ENCODE assay signal across 8 mouse cellular contexts in the genomic region with DNA sequence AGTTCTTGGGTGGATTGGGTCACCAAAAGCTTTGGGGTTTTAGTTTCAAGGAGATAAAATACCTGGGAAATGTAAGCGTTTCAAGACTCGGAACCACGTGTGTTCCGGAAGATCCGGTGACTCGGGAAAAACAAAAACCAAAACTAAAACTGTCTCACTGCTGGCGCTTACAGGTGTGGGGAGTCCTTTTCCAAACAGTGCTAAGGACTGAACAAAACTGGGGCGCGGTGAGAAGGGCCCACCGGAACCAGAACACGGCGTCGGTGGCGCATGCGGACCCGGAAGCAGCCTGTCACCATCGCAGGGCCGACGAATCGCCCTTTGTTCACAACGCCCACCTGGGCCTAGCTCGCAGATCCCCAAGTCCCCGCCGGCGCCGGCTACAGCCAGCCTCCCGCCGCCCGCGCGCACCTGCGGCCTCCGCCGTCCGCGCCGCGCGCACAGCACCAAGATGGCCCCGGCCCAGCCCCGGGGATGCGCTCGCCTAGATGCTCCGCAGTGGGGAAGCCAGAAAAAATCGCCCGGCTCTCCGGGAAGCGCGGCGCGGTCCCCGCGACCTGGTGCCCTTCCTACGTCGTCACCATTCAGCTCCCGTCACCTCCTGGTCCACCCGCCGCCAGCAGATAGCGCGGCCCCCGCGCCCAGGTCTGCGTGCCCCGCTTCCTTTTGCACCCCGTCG. TPM values are rescaled to one million over a fixed set of nuclear protein-coding genes. Genes with fewer than 3 reads are reported as not detected.
DNase-seq lines count a peak whose midpoint lies in the region; ATAC-seq and TF ChIP-seq lines count a peak whose summit lies in the region.

No protein-coding gene starts in this region.

- under 1% methylated on average over 66 of the region's 66 CpGs for WGBS in forebrain, embryonic 10.5 days
- WGBS in hindbrain, postnatal 0 days = 2% methylated on average over 66 of the region's 66 CpGs
- WGBS in limb, embryonic 13.5 days = under 1% methylated on average over 59 of the region's 66 CpGs
- WGBS in midbrain, embryonic 12.5 days = under 1% methylated on average over 56 of the region's 66 CpGs

- intact Hi-C loops in gastrocnemius, adult 2 months (cut with DNase I) = loop anchor here (2.0 to 5.0 kb wide), 2 partner anchors 15 to 64 kb away; a partner anchor contains a TSS

- peak overlapping the region; percentile 98 for H3K27ac ChIP-seq in gastrocnemius, adult 2 months
- peak overlapping the region; percentile 98 for H3K27ac ChIP-seq in forebrain, embryonic 10.5 days
- peak overlapping the region; percentile 95 for H3K27ac ChIP-seq in hindbrain, postnatal 0 days
- peak overlapping the region; percentile 91 for H3K27ac ChIP-seq in limb, embryonic 13.5 days
- peak overlapping the region; percentile 97 for H3K27ac ChIP-seq in midbrain, embryonic 12.5 days (replicated peaks)

- H3K4me3 ChIP-seq in gastrocnemius, adult 2 months = peak overlapping the region; percentile 93
- H3K4me3 ChIP-seq in forebrain, embryonic 10.5 days = peak overlapping the region; percentile 100
- H3K4me3 ChIP-seq in hindbrain, postnatal 0 days (ENCODE audit: low read length) = peak overlapping the region; percentile 100
- peak overlapping the region; percentile 97 for H3K4me3 ChIP-seq in limb, embryonic 13.5 days
- peak overlapping the region; percentile 98 for H3K4me3 ChIP-seq in midbrain, embryonic 12.5 days

- TF ChIP-seq CTCF in gastrocnemius, adult 2 months (IDR thresholded peaks at IDR 0.05) = no peak
- TF ChIP-seq CTCF in hindbrain, postnatal 0 days (IDR thresholded peaks at IDR 0.05; ENCODE audit: low read depth) = no peak

- no peaks in the 10 kb centered on the region for H3K9me3 ChIP-seq in forebrain, embryonic 10.5 days
- H3K9me3 ChIP-seq in hindbrain, postnatal 0 days (ENCODE audit: low read length) = no peaks in the 10 kb centered on the region
- H3K9me3 ChIP-seq in limb, embryonic 13.5 days = no peaks in the 10 kb centered on the region
- H3K9me3 ChIP-seq in midbrain, embryonic 12.5 days = no peaks in the 10 kb centered on the region

- H3K9ac ChIP-seq in hindbrain, postnatal 0 days (replicated peaks; ENCODE audit: low read length) = peak overlapping the region; percentile 78
- H3K9ac ChIP-seq in limb, embryonic 13.5 days = peak overlapping the region; percentile 95
- peak overlapping the region; percentile 93 for H3K9ac ChIP-seq in midbrain, embryonic 12.5 days (replicated peaks)

- peak; percentile 58 for ATAC-seq in hindbrain, postnatal 0 days
- ATAC-seq in limb, embryonic 13.5 days (ENCODE audit: low FRiP score, low read depth) = peak; percentile 28
- peak; percentile 65 for ATAC-seq in midbrain, embryonic 12.5 days (ENCODE audit: low FRiP score, low read depth)

- peak overlapping the region; percentile 70 for H3K4me2 ChIP-seq in hindbrain, postnatal 0 days (ENCODE audit: low read depth, low read length)
- peak overlapping the region; percentile 87 for H3K4me2 ChIP-seq in limb, embryonic 13.5 days (replicated peaks)
- H3K4me2 ChIP-seq in midbrain, embryonic 12.5 days (replicated peaks) = peak overlapping the region; percentile 79

- peaks cover 50% of the 10 kb centered on the region for H3K36me3 ChIP-seq in forebrain, embryonic 10.5 days (replicated peaks)
- peaks cover 20% of the 10 kb centered on the region for H3K36me3 ChIP-seq in hindbrain, postnatal 0 days (ENCODE audit: insufficient read depth, low read length)
- peaks cover 34% of the 10 kb centered on the region for H3K36me3 ChIP-seq in limb, embryonic 13.5 days
- H3K36me3 ChIP-seq in midbrain, embryonic 12.5 days = peaks cover 32% of the 10 kb centered on the region

- DNase-seq in gastrocnemius, adult 2 months = peak; percentile 68
- DNase-seq in gastrocnemius, adult 18-20 months (ENCODE audit: low spot score) = no peak
- peak; percentile 54 for DNase-seq in NIH3T3 (ENCODE audit: low read depth)
- DNase-seq in forebrain, embryonic 10.5 days (ENCODE audit: extremely low spot score, low spot score) = peak; percentile 57
- DNase-seq in hindbrain, postnatal 0 days (ENCODE audit: low spot score) = peak; percentile 68
- DNase-seq in testis, postnatal 10 days (ENCODE audit: low spot score) = peak; percentile 74

- peaks cover 48% of the 10 kb centered on the region for H3K4me1 ChIP-seq in forebrain, embryonic 10.5 days
- peaks cover 20% of the 10 kb centered on the region for H3K4me1 ChIP-seq in hindbrain, postnatal 0 days (ENCODE audit: insufficient read depth, low read length)
- peaks cover 35% of the 10 kb centered on the region for H3K4me1 ChIP-seq in limb, embryonic 13.5 days
- H3K4me1 ChIP-seq in midbrain, embryonic 12.5 days = peaks cover 37% of the 10 kb centered on the region

- H3K27me3 ChIP-seq in forebrain, embryonic 10.5 days (ENCODE audit: poor library complexity, severe bottlenecking) = no peaks in the 10 kb centered on the region
- no peaks in the 10 kb centered on the region for H3K27me3 ChIP-seq in hindbrain, postnatal 0 days (ENCODE audit: insufficient read depth, low read length)
- no peaks in the 10 kb centered on the region for H3K27me3 ChIP-seq in limb, embryonic 13.5 days
- H3K27me3 ChIP-seq in midbrain, embryonic 12.5 days = no peaks in the 10 kb centered on the region

RNA-seq across cellular contexts. Expression of a gene that starts 0.5 kb away (rescaled TPM):
- total RNA-seq in gastrocnemius, adult 2 months (2021) = 100 to 1,000 TPM; 135 to 160 TPM
- total RNA-seq in gastrocnemius, adult 18-20 months (2021) = 100 to 1,000 TPM; 147 to 149 TPM
- polyA plus RNA-seq in forebrain, embryonic 10.5 days (2016; fragmentation: Nextera tagmentation; extraction: Ambion mirVana) = 856 and 905 TPM in 2 replicates
- 196 and 230 TPM in 2 replicates for total RNA-seq in hindbrain, postnatal 0 days (2014; rRNA removed)
- polyA plus RNA-seq in hindbrain, postnatal 0 days (2015; fragmentation: Nextera tagmentation; extraction: Ambion mirVana) = 585 TPM in 2 replicates
- polyA plus RNA-seq in limb, embryonic 13.5 days (2015; fragmentation: Nextera tagmentation; extraction: Ambion mirVana) = 612 and 628 TPM in 2 replicates
- polyA plus RNA-seq in midbrain, embryonic 12.5 days (2016; fragmentation: Nextera tagmentation; extraction: Ambion mirVana) = 613 and 651 TPM in 2 replicates

RNA-seq across cellular contexts. Expression of a gene that starts 0.6 kb away (rescaled TPM):
- total RNA-seq in gastrocnemius, adult 2 months (2021) = 1 to 10 TPM; 1.9 to 2.7 TPM
- 1 to 10 TPM; 1.8 to 2.0 TPM for total RNA-seq in gastrocnemius, adult 18-20 months (2021)
- 7.0 TPM in 2 replicates for polyA plus RNA-seq in forebrain, embryonic 10.5 days (2016; fragmentation: Nextera tagmentation; extraction: Ambion mirVana)
- total RNA-seq in hindbrain, postnatal 0 days (2014; rRNA removed) = 80.7 and 100 TPM in 2 replicates
- polyA plus RNA-seq in hindbrain, postnatal 0 days (2015; fragmentation: Nextera tagmentation; extraction: Ambion mirVana) = 34.2 and 37.2 TPM in 2 replicates
- 6.0 and 6.5 TPM in 2 replicates for polyA plus RNA-seq in limb, embryonic 13.5 days (2015; fragmentation: Nextera tagmentation; extraction: Ambion mirVana)
- 30.2 and 32.5 TPM in 2 replicates for polyA plus RNA-seq in midbrain, embryonic 12.5 days (2016; fragmentation: Nextera tagmentation; extraction: Ambion mirVana)

RNA-seq across cellular contexts. Expression of a gene that starts 16.9 kb away (rescaled TPM):
- total RNA-seq in gastrocnemius, adult 2 months (2021) = 10 to 100 TPM; 46.2 to 48.3 TPM
- total RNA-seq in gastrocnemius, adult 18-20 months (2021) = 10 to 100 TPM; 44.0 to 47.6 TPM
- 8.5 and 8.9 TPM in 2 replicates for polyA plus RNA-seq in forebrain, embryonic 10.5 days (2016; fragmentation: Nextera tagmentation; extraction: Ambion mirVana)
- total RNA-seq in hindbrain, postnatal 0 days (2014; rRNA removed) = 88.2 and 102 TPM in 2 replicates
- polyA plus RNA-seq in hindbrain, postnatal 0 days (2015; fragmentation: Nextera tagmentation; extraction: Ambion mirVana) = 21.0 and 21.3 TPM in 2 replicates
- polyA plus RNA-seq in limb, embryonic 13.5 days (2015; fragmentation: Nextera tagmentation; extraction: Ambion mirVana) = 11.2 and 11.7 TPM in 2 replicates
- polyA plus RNA-seq in midbrain, embryonic 12.5 days (2016; fragmentation: Nextera tagmentation; extraction: Ambion mirVana) = 16.9 and 19.5 TPM in 2 replicates

RNA-seq across cellular contexts. Expression of a gene that starts 28.7 kb away (rescaled TPM):
- 10 to 100 TPM; 13.0 to 17.4 TPM for total RNA-seq in gastrocnemius, adult 2 months (2021)
- 10 to 100 TPM; 15.0 to 15.3 TPM for total RNA-seq in gastrocnemius, adult 18-20 months (2021)
- 34.0 and 35.2 TPM in 2 replicates for polyA plus RNA-seq in forebrain, embryonic 10.5 days (2016; fragmentation: Nextera tagmentation; extraction: Ambion mirVana)
- 17.2 and 17.3 TPM in 2 replicates for total RNA-seq in hindbrain, postnatal 0 days (2014; rRNA removed)
- polyA plus RNA-seq in hindbrain, postnatal 0 days (2015; fragmentation: Nextera tagmentation; extraction: Ambion mirVana) = 23.3 and 23.9 TPM in 2 replicates
- 29.5 and 29.9 TPM in 2 replicates for polyA plus RNA-seq in limb, embryonic 13.5 days (2015; fragmentation: Nextera tagmentation; extraction: Ambion mirVana)
- polyA plus RNA-seq in midbrain, embryonic 12.5 days (2016; fragmentation: Nextera tagmentation; extraction: Ambion mirVana) = 31.8 and 35.0 TPM in 2 replicates
